Mouse (Mus musculus) heart, embryonic 12.5 days (tissue): ENCODE results near the gene Hapln4. TPM values are rescaled to one million over a fixed set of nuclear protein-coding genes. Genes with fewer than 3 reads are reported as not detected.
A peak's percentile ranks its signal among the peaks of the same experiment; 100 is the strongest.

Experiments
- ATAC-seq: fragments of 200-750 bp; cut with Nextera tagmentation; 2 replicates; pipeline ENCODE4 v1.8.0; 2017; ENCODE audit warnings: moderate TSS enrichment, moderate library complexity; ENCODE audit not compliant: insufficient number of reproducible peaks, low FRiP score
- H3K27ac ChIP-seq: fragments of 300-500 bp; sonication (generic); 2 replicates; pipeline ENCODE4 v1.5.1; 2016; ENCODE audit warnings: mild to moderate bottlenecking, moderate library complexity; ENCODE audit not compliant: poor library complexity, severe bottlenecking
- H3K27me3 ChIP-seq: fragments of 300-500 bp; sonication (generic); replicated peaks from 2 replicates; pipeline ENCODE4 v1.6.1; 2016; ENCODE audit warnings: mild to moderate bottlenecking, moderate library complexity
- H3K36me3 ChIP-seq: fragments of 300-500 bp; sonication (generic); 2 replicates; pipeline ENCODE4 v1.6.1; 2016; ENCODE audit warnings: mild to moderate bottlenecking, moderate library complexity
- H3K4me1 ChIP-seq: fragments of 300-500 bp; sonication (generic); replicated peaks from 2 replicates; pipeline ENCODE4 v1.6.1; 2016; ENCODE audit warnings: mild to moderate bottlenecking
- H3K4me2 ChIP-seq: fragments of 300-500 bp; sonication (generic); 2 replicates; pipeline ENCODE4 v1.6.1; 2016; ENCODE audit warnings: mild to moderate bottlenecking, moderate library complexity
- H3K4me3 ChIP-seq: fragments of 300-500 bp; sonication (generic); 2 replicates; pipeline ENCODE4 v1.5.1; 2016; ENCODE audit warnings: mild to moderate bottlenecking
- H3K9ac ChIP-seq: fragments of 300-500 bp; sonication (generic); 2 replicates; pipeline ENCODE4 v1.6.1; 2016; ENCODE audit warnings: mild to moderate bottlenecking, moderate library complexity
- H3K9me3 ChIP-seq: fragments of 300-500 bp; sonication (generic); replicated peaks from 2 replicates; pipeline ENCODE4 v1.6.1; 2016; ENCODE audit warnings: mild to moderate bottlenecking, moderate library complexity
- WGBS: fragments of 180-500 bp; shearing (Covaris S2); methylation state at CpG from one replicate; pipeline ENCODE4 v1.1.7; 2016; 5-methylcytosine and 5-hydroxymethylcytosine counted together
- microRNA-seq: library from miRNA; unstranded; fragments of <30 nt; microRNA quantifications from one replicate; pipeline ENCODE4, GENCODE M21; 2017
- polyA plus RNA-seq: library from polyadenylated mRNA; unstranded; fragments of >200 nt; fragmentation: Nextera tagmentation; extraction: Ambion mirVana; gene quantifications from 2 replicates; pipeline ENCODE4 v1.2.1, GENCODE M21; 2016

The Hapln4 gene
- polyA plus RNA-seq, 1 experiment from 2014 or later, result 0.11 TPM

- Histone ChIP-seq H3K9ac (peak overlapping the region; percentile 74), H3K4me2 (peak overlapping the region; percentile 73), H3K36me3 (peaks cover 46% of the 10 kb centered on the region), H3K27ac (peak overlapping the region; percentile 53), H3K4me3 (peak overlapping the region; percentile 64), H3K27me3 (no peaks in the 10 kb centered on the region), H3K9me3 (no peaks in the 10 kb centered on the region), H3K4me1 (peaks cover 23% of the 10 kb centered on the region)
- ATAC-seq, result no peak
- WGBS, result 9% methylated on average over 9 of the region's 9 CpGs
Measured at GRCm38 (mm10) chr8:70139981-70140380, 56.7 kb downstream of the Hapln4 start.

Small RNA genes lying within 50 kb of the gene (microRNA-seq; reads per million reads assigned to microRNA genes)
- gene Mir7066, result not detected

Other genes with a start within 250 kb of the Hapln4 start
- gene Cilp2, start 195.8 kb upstream of the Hapln4 start, polyA plus RNA-seq, result 0.78 and 0.82 TPM in 2 replicates
- 1.9 and 3.1 TPM in 2 replicates for gene Tssk6, start 181.3 kb upstream of the Hapln4 start, polyA plus RNA-seq
- gene Ndufa13, start 180.9 kb upstream of the Hapln4 start, polyA plus RNA-seq, result 309 and 314 TPM in 2 replicates
- 7.4 and 8.9 TPM in 2 replicates for gene Yjefn3, start 180.7 kb upstream of the Hapln4 start, polyA plus RNA-seq
- gene Gatad2a, start 87.1 kb upstream of the Hapln4 start, polyA plus RNA-seq, result 55.6 and 59.2 TPM in 2 replicates
- 39.9 and 42.1 TPM in 2 replicates for gene Mau2, start 40.7 kb upstream of the Hapln4 start, polyA plus RNA-seq
- gene Sugp1, start 40.6 kb upstream of the Hapln4 start, polyA plus RNA-seq, result 32.7 and 34.0 TPM in 2 replicates
- 1.3 and 1.6 TPM in 2 replicates for gene Tm6sf2, start 10.5 kb upstream of the Hapln4 start, polyA plus RNA-seq
- gene Ncan, start 37.4 kb downstream of the Hapln4 start, polyA plus RNA-seq, result 0.17 and 0.31 TPM in 2 replicates
- gene Nr2c2ap, start 47.9 kb downstream of the Hapln4 start, polyA plus RNA-seq, result 28.5 and 29.1 TPM in 2 replicates
- 17.7 and 18.7 TPM in 2 replicates for gene Rfxank, start 55.7 kb downstream of the Hapln4 start, polyA plus RNA-seq
- gene Borcs8, start 56.0 kb downstream of the Hapln4 start, polyA plus RNA-seq, result 30.3 and 38.1 TPM in 2 replicates
- gene Mef2b, start 56.3 kb downstream of the Hapln4 start, polyA plus RNA-seq, result not detected in 2 replicates
- gene Tmem161a, start 88.9 kb downstream of the Hapln4 start, polyA plus RNA-seq, result 98.0 and 100 TPM in 2 replicates
- 8.5 and 9.7 TPM in 2 replicates for gene Slc25a42, start 128.8 kb downstream of the Hapln4 start, polyA plus RNA-seq
- 33.8 and 36.0 TPM in 2 replicates for gene Sugp2, start 150.8 kb downstream of the Hapln4 start, polyA plus RNA-seq
- 22.6 and 23.4 TPM in 2 replicates for gene Armc6, start 151.0 kb downstream of the Hapln4 start, polyA plus RNA-seq
- gene Homer3, start 199.4 kb downstream of the Hapln4 start, polyA plus RNA-seq, result 46.0 and 48.4 TPM in 2 replicates
- gene Ddx49, start 219.0 kb downstream of the Hapln4 start, polyA plus RNA-seq, result 32.8 and 34.3 TPM in 2 replicates
- 251 and 272 TPM in 2 replicates for gene Cope, start 219.1 kb downstream of the Hapln4 start, polyA plus RNA-seq
- 2.1 and 2.5 TPM in 2 replicates for gene Cers1, start 232.3 kb downstream of the Hapln4 start, polyA plus RNA-seq
- 2.1 TPM in 2 replicates for gene Gdf1, start 246.4 kb downstream of the Hapln4 start, polyA plus RNA-seq